Mouse (Mus musculus) intestine, embryonic 16.5 days (tissue): ENCODE measurements around the gene Cox10. TPM values are rescaled to one million over a fixed set of nuclear protein-coding genes. Genes with fewer than 3 reads are reported as not detected.

Source experiments
- ATAC-seq: fragments of 200-750 bp; cut with Nextera tagmentation; 2 replicates; pipeline ENCODE4 v1.8.0; 2017; ENCODE audit warnings: moderate TSS enrichment, moderate library complexity
- H3K27ac ChIP-seq: fragments of 300-500 bp; sonication (generic); 2 replicates; pipeline ENCODE4 v1.5.1; 2014; ENCODE audit warnings: mild to moderate bottlenecking, low read length
- H3K27me3 ChIP-seq: fragments of 300-500 bp; sonication (generic); replicated peaks from 2 replicates; pipeline ENCODE4 v1.6.1; 2014; ENCODE audit warnings: low read length, control low read depth, mixed read lengths; ENCODE audit not compliant: control insufficient read depth, insufficient read depth
- H3K36me3 ChIP-seq: fragments of 300-500 bp; sonication (generic); 2 replicates; pipeline ENCODE4 v1.6.1; 2014; ENCODE audit warnings: low read length, control low read depth; ENCODE audit not compliant: control insufficient read depth, insufficient read depth
- H3K4me1 ChIP-seq: fragments of 300-500 bp; sonication (generic); 2 replicates; pipeline ENCODE4 v1.6.1; 2014; ENCODE audit warnings: low read length, control low read depth, mixed read lengths; ENCODE audit not compliant: control insufficient read depth, insufficient read depth
- H3K4me2 ChIP-seq: fragments of 300-500 bp; sonication (generic); 2 replicates; pipeline ENCODE4 v1.6.1; 2014; ENCODE audit warnings: low read depth, low read length, control low read depth
- H3K4me3 ChIP-seq: fragments of 300-500 bp; sonication (generic); 2 replicates; pipeline ENCODE4 v1.5.1; 2014; ENCODE audit warnings: mild to moderate bottlenecking, low read length
- H3K9ac ChIP-seq: fragments of 300-500 bp; sonication (generic); 2 replicates; pipeline ENCODE4 v1.6.1; 2014; ENCODE audit warnings: low read depth, low read length
- H3K9me3 ChIP-seq: fragments of 300-500 bp; sonication (generic); 2 replicates; pipeline ENCODE4 v1.6.1; 2016; ENCODE audit warnings: low read length, control low read depth; ENCODE audit not compliant: control insufficient read depth
- WGBS: fragments of 180-500 bp; shearing (Covaris S2); extraction: QIAGEN DNeasy Blood & Tissue Kit; methylation state at CpG from one replicate; pipeline ENCODE4 v1.1.7; 2014; 5-methylcytosine and 5-hydroxymethylcytosine counted together
- polyA plus RNA-seq: library from polyadenylated mRNA; unstranded; fragments of >200 nt; fragmentation: Nextera tagmentation; extraction: Ambion mirVana; gene quantifications from 2 replicates; pipeline ENCODE4 v1.2.1, GENCODE M21; 2015

The Cox10 gene
- polyA plus RNA-seq, 1 experiment from 2014 or later, result 32.4 TPM

GRCm38 (mm10) chr11:64018165-64018564, 61.1 kb downstream of the Cox10 start:
- H3K9me3 ChIP-seq, result no peaks in the 10 kb centered on the region
- no peak overlapping the region for H3K4me3 ChIP-seq
- H3K27ac ChIP-seq, result no peak overlapping the region
- WGBS, result 80% methylated on average over 5 of the region's 5 CpGs
- no peak overlapping the region for H3K9ac ChIP-seq
- no peaks in the 10 kb centered on the region for H3K27me3 ChIP-seq
- peaks cover 1% of the 10 kb centered on the region; the same call in 1 of the 2 replicates for H3K4me1 ChIP-seq
- no peak overlapping the region for H3K4me2 ChIP-seq
- ATAC-seq, result no peak
- no peaks in the 10 kb centered on the region for H3K36me3 ChIP-seq

DNA sequence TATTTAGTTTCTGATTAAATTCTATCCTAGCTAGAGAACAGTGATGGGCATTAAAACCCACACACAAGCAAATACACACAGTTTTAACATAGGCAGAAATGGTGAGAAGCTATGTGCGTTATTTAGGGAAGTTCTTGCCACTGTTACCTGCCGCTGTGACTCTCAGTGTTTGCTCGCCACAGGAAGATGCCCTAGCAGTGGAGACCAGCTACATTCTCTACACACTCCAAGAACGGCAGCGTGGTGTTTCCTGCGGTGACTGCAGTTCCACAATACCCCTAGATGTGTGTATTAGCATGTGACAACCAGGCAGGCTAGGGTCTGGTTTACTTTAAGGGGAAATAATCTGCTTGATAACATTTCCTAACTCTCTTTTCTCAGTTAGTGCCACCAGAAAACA, 64.0 kb downstream of the Cox10 start:
- no peak overlapping the region for H3K27ac ChIP-seq
- H3K4me2 ChIP-seq, result no peak overlapping the region
- H3K9ac ChIP-seq, result no peak overlapping the region
- H3K9me3 ChIP-seq, result no peaks in the 10 kb centered on the region
- H3K4me1 ChIP-seq, result no peaks in the 10 kb centered on the region
- H3K27me3 ChIP-seq, result no peaks in the 10 kb centered on the region
- WGBS, result 78% methylated on average over 6 of the region's 6 CpGs
- ATAC-seq, result no peak
- no peaks in the 10 kb centered on the region for H3K36me3 ChIP-seq
- H3K4me3 ChIP-seq, result no peak overlapping the region

- H3K9me3 ChIP-seq, result no peaks in the 10 kb centered on the region
- H3K9ac ChIP-seq, result no peak overlapping the region
- ATAC-seq, result no peak
- H3K4me1 ChIP-seq, result no peaks in the 10 kb centered on the region
- H3K4me2 ChIP-seq, result no peak overlapping the region
- no peaks in the 10 kb centered on the region for H3K27me3 ChIP-seq
- no peak overlapping the region for H3K27ac ChIP-seq
- WGBS, result 52% methylated on average over 22 of the region's 22 CpGs
- H3K36me3 ChIP-seq, result no peaks in the 10 kb centered on the region
- no peak overlapping the region for H3K4me3 ChIP-seq
Measured at GRCm38 (mm10) chr11:64010724-64011496, 68.4 kb downstream of the Cox10 start.

DNA sequence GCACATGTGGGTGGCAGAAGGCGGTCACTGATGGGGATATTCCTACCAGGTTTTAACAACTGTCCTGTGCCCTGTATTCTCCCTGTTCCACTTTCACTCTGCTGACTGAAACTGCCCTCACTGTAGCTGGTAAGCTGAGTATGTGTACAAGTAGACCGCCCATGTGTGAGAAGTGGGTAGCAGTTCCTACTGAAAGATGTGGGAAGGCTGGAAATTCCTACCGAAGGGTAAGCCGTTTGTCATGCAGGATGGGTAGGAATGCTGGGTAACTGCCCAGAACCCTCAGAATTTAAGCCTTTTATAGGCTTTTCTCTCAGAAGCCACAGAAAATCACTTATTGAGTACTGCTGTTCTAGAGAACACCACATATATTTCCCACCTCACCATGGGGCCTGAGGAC, 75.1 kb downstream of the Cox10 start:
- H3K9ac ChIP-seq, result no peak overlapping the region
- no peak overlapping the region for H3K27ac ChIP-seq
- peaks cover 14% of the 10 kb centered on the region for H3K4me1 ChIP-seq
- no peak overlapping the region for H3K4me3 ChIP-seq
- no peaks in the 10 kb centered on the region for H3K27me3 ChIP-seq
- no peaks in the 10 kb centered on the region for H3K36me3 ChIP-seq
- H3K9me3 ChIP-seq, result no peaks in the 10 kb centered on the region
- no peak for ATAC-seq
- H3K4me2 ChIP-seq, result no peak overlapping the region
- WGBS, result 88% methylated on average over 4 of the region's 4 CpGs

- Histone ChIP-seq H3K4me1 (peaks cover 14% of the 10 kb centered on the region), H3K9ac (no peak overlapping the region), H3K36me3 (no peaks in the 10 kb centered on the region), H3K27ac (no peak overlapping the region), H3K9me3 (no peaks in the 10 kb centered on the region), H3K4me2 (no peak overlapping the region), H3K4me3 (no peak overlapping the region), H3K27me3 (no peaks in the 10 kb centered on the region)
- 53% methylated on average over 3 of the region's 3 CpGs for WGBS
- peak; percentile 92 for ATAC-seq
Measured at GRCm38 (mm10) chr11:64003484-64003883, 75.8 kb downstream of the Cox10 start.

GRCm38 (mm10) chr11:64002629-64003028, 76.6 kb downstream of the Cox10 start:
- Histone ChIP-seq H3K9ac (no peak overlapping the region), H3K4me1 (peaks cover 14% of the 10 kb centered on the region), H3K4me3 (no peak overlapping the region), H3K27me3 (no peaks in the 10 kb centered on the region), H3K9me3 (no peaks in the 10 kb centered on the region), H3K4me2 (no peak overlapping the region), H3K27ac (no peak overlapping the region), H3K36me3 (no peaks in the 10 kb centered on the region)
- no peak for ATAC-seq
- 76% methylated on average over 2 of the region's 2 CpGs for WGBS

DNA sequence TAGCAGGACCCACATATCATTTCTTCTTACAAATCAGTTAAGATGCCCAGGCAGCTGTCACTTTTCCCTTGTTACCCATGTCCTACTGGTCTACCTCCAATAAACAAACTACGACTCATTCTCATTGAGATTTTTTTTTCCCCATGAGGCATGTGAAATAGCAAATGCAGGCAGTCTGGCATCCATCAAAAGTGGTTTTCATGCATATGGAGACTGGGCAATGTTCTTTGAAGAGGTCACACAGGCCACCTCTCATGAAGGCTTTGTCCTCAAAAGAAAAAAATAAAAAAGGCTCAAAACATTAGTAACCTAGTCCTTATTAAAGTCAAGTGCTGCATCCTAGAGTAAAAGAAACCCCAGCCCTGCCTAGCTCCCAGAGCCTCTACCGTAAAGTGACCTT, 78.2 kb downstream of the Cox10 start:
- H3K4me1 ChIP-seq, result peaks cover 14% of the 10 kb centered on the region
- H3K4me3 ChIP-seq, result no peak overlapping the region
- ATAC-seq, result no peak
- WGBS, result 67% methylated on average over 2 of the region's 2 CpGs
- no peak overlapping the region for H3K27ac ChIP-seq
- H3K36me3 ChIP-seq, result no peaks in the 10 kb centered on the region
- no peaks in the 10 kb centered on the region for H3K9me3 ChIP-seq
- no peaks in the 10 kb centered on the region for H3K27me3 ChIP-seq
- no peak overlapping the region for H3K9ac ChIP-seq
- no peak overlapping the region for H3K4me2 ChIP-seq

DNA sequence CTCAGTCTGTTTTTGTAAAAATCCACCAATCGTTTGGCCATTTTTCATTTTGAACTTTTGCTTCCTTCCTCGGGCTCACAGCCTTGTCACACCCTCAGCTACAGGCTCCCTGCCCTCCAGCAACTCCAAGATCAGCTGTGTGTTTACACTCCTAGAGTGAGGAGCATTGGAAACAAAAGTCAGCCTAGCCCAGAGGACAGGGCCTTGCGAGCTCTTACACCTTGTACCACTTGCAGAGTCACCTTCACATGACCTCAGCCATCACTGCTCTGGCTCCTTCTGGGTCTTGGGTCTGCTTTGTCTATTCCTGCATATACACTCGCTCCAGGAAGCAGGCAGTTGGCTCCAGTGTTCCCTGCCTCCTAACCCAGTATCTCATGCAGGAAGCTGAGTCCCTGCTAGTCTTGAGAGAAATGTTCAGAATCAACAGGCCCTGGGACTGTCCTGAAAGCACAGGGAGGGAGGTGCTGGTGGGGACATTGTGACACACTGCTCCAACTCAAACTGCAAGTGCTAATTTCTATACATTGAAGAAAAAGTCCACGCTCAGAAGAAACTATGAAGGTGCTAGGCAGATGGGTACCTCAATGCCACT, 79.0 kb downstream of the Cox10 start:
- Histone ChIP-seq H3K9me3 (no peaks in the 10 kb centered on the region), H3K27ac (no peak overlapping the region), H3K4me2 (no peak overlapping the region), H3K4me3 (no peak overlapping the region), H3K9ac (no peak overlapping the region), H3K27me3 (no peaks in the 10 kb centered on the region), H3K36me3 (no peaks in the 10 kb centered on the region), H3K4me1 (peaks cover 14% of the 10 kb centered on the region)
- ATAC-seq, result no peak
- WGBS, result 55% methylated on average over 5 of the region's 5 CpGs

- Histone ChIP-seq H3K27me3 (no peaks in the 10 kb centered on the region), H3K4me3 (no peak overlapping the region), H3K36me3 (no peaks in the 10 kb centered on the region), H3K9me3 (no peaks in the 10 kb centered on the region), H3K4me1 (peaks cover 14% of the 10 kb centered on the region), H3K27ac (no peak overlapping the region), H3K9ac (no peak overlapping the region), H3K4me2 (no peak overlapping the region)
- 66% methylated on average over 6 of the region's 6 CpGs for WGBS
- no peak for ATAC-seq
Measured at GRCm38 (mm10) chr11:63999431-63999830, 79.8 kb downstream of the Cox10 start.
